Mouse (Mus musculus) limb, embryonic 14.5 days (tissue): ENCODE data around the gene Mapkapk2. TPM values are rescaled to one million over a fixed set of nuclear protein-coding genes. Genes with fewer than 3 reads are reported as not detected.
A peak's percentile ranks its signal among the peaks of the same experiment; 100 is the strongest.

Experiments used
- ATAC-seq: fragments of 200-750 bp; cut with Nextera tagmentation; 2 replicates; pipeline ENCODE4 v1.8.0; 2017; ENCODE audit warnings: low read depth, moderate number of reproducible peaks, moderate TSS enrichment; ENCODE audit not compliant: low FRiP score
- DNase-seq: peaks from one replicate; pipeline ENCODE4 v3.0.0-alpha.2; 2015; ENCODE audit warnings: low spot score
- H3K27ac ChIP-seq: fragments of 300-500 bp; sonication (generic); replicated peaks from 2 replicates; pipeline ENCODE4 v1.5.1; 2014; ENCODE audit warnings: low read depth, mild to moderate bottlenecking, low read length, moderate library complexity, mixed read lengths
- H3K27me3 ChIP-seq: fragments of 300-500 bp; sonication (generic); 2 replicates; pipeline ENCODE4 v1.6.1; 2014; ENCODE audit warnings: low read length, mixed read lengths; ENCODE audit not compliant: control insufficient read depth, insufficient read depth
- H3K36me3 ChIP-seq: fragments of 300-500 bp; sonication (generic); 2 replicates; pipeline ENCODE4 v1.6.1; 2014; ENCODE audit warnings: mild to moderate bottlenecking, low read length, moderate library complexity, mixed read lengths; ENCODE audit not compliant: control insufficient read depth, insufficient read depth
- H3K4me1 ChIP-seq: fragments of 300-500 bp; sonication (generic); 2 replicates; pipeline ENCODE4 v1.6.1; 2014; ENCODE audit warnings: antibody characterized with exemption, low read length, mixed read lengths; ENCODE audit not compliant: control insufficient read depth, insufficient read depth
- H3K4me2 ChIP-seq: fragments of 300-500 bp; sonication (generic); replicated peaks from 2 replicates; pipeline ENCODE4 v1.6.1; 2014; ENCODE audit warnings: low read depth, mild to moderate bottlenecking, low read length, moderate library complexity; ENCODE audit not compliant: severe bottlenecking
- H3K4me3 ChIP-seq: fragments of 300-500 bp; sonication (generic); replicated peaks from 2 replicates; pipeline ENCODE4 v1.5.1; 2014; ENCODE audit warnings: low read length
- H3K9ac ChIP-seq: fragments of 300-500 bp; sonication (generic); 2 replicates; pipeline ENCODE4 v1.6.1; 2014; ENCODE audit warnings: mild to moderate bottlenecking, low read depth, low read length, moderate library complexity; ENCODE audit not compliant: severe bottlenecking
- H3K9me3 ChIP-seq: fragments of 300-500 bp; sonication (generic); 2 replicates; pipeline ENCODE4 v1.6.1; 2016; ENCODE audit warnings: low read length; ENCODE audit not compliant: control insufficient read depth
- POLR2A ChIP-seq: fragments of 200-500 bp; IDR thresholded peaks from 2 replicates; pipeline ENCODE4 v1.8.0; 2012; ENCODE audit warnings: inconsistent platforms, mild to moderate bottlenecking, moderate library complexity, borderline replicate concordance; ENCODE audit not compliant: insufficient read depth, insufficient read length; ENCODE audit errors: extremely low read depth
- WGBS: fragments of 180-500 bp; shearing (Covaris S2); extraction: QIAGEN DNeasy Blood & Tissue Kit; methylation state at CpG from one replicate; pipeline ENCODE4 v1.1.7; 2014; 5-methylcytosine and 5-hydroxymethylcytosine counted together
- polyA plus RNA-seq, 2 experiments: library from polyadenylated mRNA; depleted of rRNA in 1 of 2; stranded (reverse) in 1 of 2; unstranded in 1 of 2; fragments of >200 nt; fragmentation: Nextera tagmentation in 1 of 2; extraction: Ambion mirVana in 1 of 2; gene quantifications; 2 replicates each; pipeline versions ENCODE4 v1.2.1 to v1.2.3; 2012 to 2014

Gene Mapkapk2
- polyA plus RNA-seq, 2 experiments = 49.9 to 60.9 TPM

- H3K36me3 ChIP-seq = no peaks in the 10 kb centered on the region
- no peak for TF ChIP-seq POLR2A
- no peak for DNase-seq
- no peak for ATAC-seq
- no peaks in the 10 kb centered on the region for H3K4me1 ChIP-seq
- no peak overlapping the region for H3K4me2 ChIP-seq
- H3K27me3 ChIP-seq = no peaks in the 10 kb centered on the region
- no peaks in the 10 kb centered on the region for H3K9me3 ChIP-seq
- H3K27ac ChIP-seq = no peak overlapping the region
- 59% methylated on average over 2 of the region's 2 CpGs for WGBS
- no peak overlapping the region for H3K9ac ChIP-seq
- no peak overlapping the region for H3K4me3 ChIP-seq
These were observed 21.4 kb upstream of the Mapkapk2 start for GRCm38 (mm10) chr1:131119026-131119425.

- ATAC-seq (no peak), DNase-seq (no peak)
- H3K4me2 ChIP-seq = no peak overlapping the region
- H3K9ac ChIP-seq = no peak overlapping the region
- no peak for TF ChIP-seq POLR2A
- WGBS = 50% methylated on average over 10 of the region's 10 CpGs
- H3K27ac ChIP-seq = no peak overlapping the region
- H3K4me1 ChIP-seq = no peaks in the 10 kb centered on the region
- no peaks in the 10 kb centered on the region for H3K9me3 ChIP-seq
- no peak overlapping the region for H3K4me3 ChIP-seq
- no peaks in the 10 kb centered on the region for H3K27me3 ChIP-seq
- no peaks in the 10 kb centered on the region for H3K36me3 ChIP-seq
These were observed 20.9 kb upstream of the Mapkapk2 start for GRCm38 (mm10) chr1:131118530-131118929.

- Histone ChIP-seq H3K4me1 (peaks cover 6% of the 10 kb centered on the region; the same call in 1 of the 2 replicates), H3K4me2 (no peak overlapping the region), H3K27ac (no peak overlapping the region), H3K9ac (no peak overlapping the region), H3K27me3 (no peaks in the 10 kb centered on the region), H3K9me3 (no peaks in the 10 kb centered on the region), H3K36me3 (no peaks in the 10 kb centered on the region), H3K4me3 (no peak overlapping the region)
- WGBS = 68% methylated on average over 13 of the region's 13 CpGs
- DNase-seq (no peak), ATAC-seq (no peak)
- no peak for TF ChIP-seq POLR2A
These were observed 18.9 kb upstream of the Mapkapk2 start for GRCm38 (mm10) chr1:131116430-131117011.

GRCm38 (mm10) chr1:131115932-131116331 is 18.3 kb upstream of the Mapkapk2 start:
- H3K9ac ChIP-seq = no peak overlapping the region
- no peak overlapping the region for H3K4me2 ChIP-seq
- ATAC-seq (peak; percentile 65; the same call in 1 of the 2 replicates), DNase-seq (peak; percentile 84)
- H3K36me3 ChIP-seq = no peaks in the 10 kb centered on the region
- no peak overlapping the region for H3K27ac ChIP-seq
- H3K9me3 ChIP-seq = no peaks in the 10 kb centered on the region
- H3K4me1 ChIP-seq = peaks cover 6% of the 10 kb centered on the region; the same call in 1 of the 2 replicates
- peak; percentile 26; the same call in 1 of the 2 replicates for TF ChIP-seq POLR2A
- H3K27me3 ChIP-seq = no peaks in the 10 kb centered on the region
- no peak overlapping the region for H3K4me3 ChIP-seq
- 9% methylated on average over 6 of the region's 6 CpGs for WGBS

GRCm38 (mm10) chr1:131112576-131112975 is 14.9 kb upstream of the Mapkapk2 start:
- Histone ChIP-seq H3K27ac (no peak overlapping the region), H3K4me2 (no peak overlapping the region), H3K4me1 (peaks cover 8% of the 10 kb centered on the region), H3K4me3 (no peak overlapping the region), H3K27me3 (no peaks in the 10 kb centered on the region), H3K9ac (no peak overlapping the region), H3K36me3 (no peaks in the 10 kb centered on the region), H3K9me3 (no peaks in the 10 kb centered on the region)
- DNase-seq = no peak
- WGBS = 29% methylated on average over 6 of the region's 6 CpGs
- no peak for TF ChIP-seq POLR2A
- no peak for ATAC-seq

GRCm38 (mm10) chr1:131110525-131111106 is 13.0 kb upstream of the Mapkapk2 start:
- no peak overlapping the region for H3K4me3 ChIP-seq
- H3K9ac ChIP-seq = no peak overlapping the region
- no peaks in the 10 kb centered on the region for H3K36me3 ChIP-seq
- no peaks in the 10 kb centered on the region for H3K9me3 ChIP-seq
- ATAC-seq (no peak), DNase-seq (no peak)
- no peak overlapping the region for H3K27ac ChIP-seq
- H3K4me2 ChIP-seq = no peak overlapping the region
- 60% methylated on average over 12 of the region's 12 CpGs for WGBS
- TF ChIP-seq POLR2A = no peak
- peaks cover 10% of the 10 kb centered on the region for H3K4me1 ChIP-seq
- H3K27me3 ChIP-seq = no peaks in the 10 kb centered on the region
